ENCODE assay signal across 12 mouse cellular contexts in the genomic region with DNA sequence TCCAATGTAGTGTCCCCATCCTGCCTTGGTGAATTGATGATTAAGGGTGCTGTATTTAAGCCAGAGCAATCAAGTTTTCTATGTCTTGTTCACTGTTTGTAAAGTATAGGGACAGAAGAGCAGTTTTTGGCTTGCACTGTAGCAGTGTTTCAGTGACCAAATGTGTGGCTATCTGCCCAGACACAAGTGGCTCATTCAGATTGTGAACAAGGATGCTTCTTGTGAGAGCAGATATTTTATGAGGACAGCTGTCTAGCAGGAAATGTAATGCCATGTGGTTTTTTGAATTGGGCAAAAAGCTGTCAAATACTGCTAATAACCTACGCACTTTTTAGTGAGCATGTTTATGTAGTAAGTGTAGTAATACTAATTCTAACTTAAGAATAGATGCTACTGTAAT.
DNase-seq lines count a peak whose midpoint lies in the region.
"Had no signal": no experiment of that assay in that cellular context is flagged by ENCODE, and none has a peak within 500 bp of the region (broad histone marks: within the 10 kb centered on the region; RNA-seq: fewer than 3 reads in every experiment).

No protein-coding gene starts in this region.

- intact Hi-C loops in left cerebral cortex, postnatal 14 days (cut with DNase I): no loop called here

- DNase-seq in cerebellum, postnatal 14 days: peak; percentile 32 to 42
- DNase-seq in cerebellum, adult 11-12 months: no peak
- DNase-seq in left cerebral cortex, postnatal 14 days (ENCODE audit: low spot score in 2 of 2): peak; percentile 12 to 22
- DNase-seq in left cerebral cortex, adult 8-10 months (ENCODE audit: low spot score in 2 of 2): no peak
- peak; percentile 66 for DNase-seq in Muller cell, postnatal 12 days (ENCODE audit: inconsistent ontology term)
- peak; percentile 11 to 30 for DNase-seq in layer of hippocampus, postnatal 10 days (ENCODE audit: low spot score in 2 of 2)
- DNase-seq in liver: no peak
- no peak for DNase-seq in kidney, adult 9 months
- DNase-seq: embryo, embryonic 11 days; gastrocnemius, postnatal 25 days; lung, adult 2 months; midbrain, embryonic 14.5 days had no signal

Comparison
In these comparisons a context has a peak if more than half of its experiments do, and no peak if none do; other contexts are left out.
1. DNase-seq: peak in cerebellum, postnatal 14 days (2 of 2), left cerebral cortex, postnatal 14 days (2 of 2), Muller cell, postnatal 12 days (single experiment) and layer of hippocampus, postnatal 10 days (2 of 2); none in cerebellum, adult 11-12 months (single experiment), left cerebral cortex, adult 8-10 months (0 of 2), liver (single experiment) and kidney, adult 9 months (single experiment).